Mouse (Mus musculus): ENCODE results near the gene Col18a1. TPM values are rescaled to one million over a fixed set of nuclear protein-coding genes. Genes with fewer than 3 reads are reported as not detected.

Gene Col18a1
- polyA plus RNA-seq, 1 experiment from 2014 or later, result 96.2 TPM

DNA sequence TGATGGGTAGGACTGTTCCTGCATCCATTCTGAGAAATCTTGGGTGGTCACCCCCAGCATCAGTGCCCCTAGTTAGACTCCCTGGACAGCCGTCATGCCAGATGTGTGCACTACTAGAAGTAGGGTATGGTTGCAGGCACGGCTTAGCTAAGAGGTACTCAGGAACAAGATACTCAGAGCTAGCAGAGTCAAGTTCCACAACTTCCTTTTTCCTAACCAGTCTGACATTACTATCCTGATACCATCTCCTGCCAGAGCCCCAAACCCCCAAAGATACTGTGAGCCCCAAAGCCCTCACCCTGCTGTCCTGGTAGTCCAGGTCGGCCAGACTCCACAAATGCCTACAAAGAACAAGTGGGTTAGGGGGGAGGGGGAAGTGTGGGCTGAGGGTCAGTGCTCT is 102.1 kb downstream of the Col18a1 start:
- H3K36me3 ChIP-seq (ENCODE audit: control insufficient read depth, insufficient read depth), result peaks cover 8% of the 10 kb centered on the region; the same call in 1 of the 2 replicates
- ATAC-seq (replicated peaks; ENCODE audit: extremely low read depth, insufficient read depth, low FRiP score), result no peak

DNA sequence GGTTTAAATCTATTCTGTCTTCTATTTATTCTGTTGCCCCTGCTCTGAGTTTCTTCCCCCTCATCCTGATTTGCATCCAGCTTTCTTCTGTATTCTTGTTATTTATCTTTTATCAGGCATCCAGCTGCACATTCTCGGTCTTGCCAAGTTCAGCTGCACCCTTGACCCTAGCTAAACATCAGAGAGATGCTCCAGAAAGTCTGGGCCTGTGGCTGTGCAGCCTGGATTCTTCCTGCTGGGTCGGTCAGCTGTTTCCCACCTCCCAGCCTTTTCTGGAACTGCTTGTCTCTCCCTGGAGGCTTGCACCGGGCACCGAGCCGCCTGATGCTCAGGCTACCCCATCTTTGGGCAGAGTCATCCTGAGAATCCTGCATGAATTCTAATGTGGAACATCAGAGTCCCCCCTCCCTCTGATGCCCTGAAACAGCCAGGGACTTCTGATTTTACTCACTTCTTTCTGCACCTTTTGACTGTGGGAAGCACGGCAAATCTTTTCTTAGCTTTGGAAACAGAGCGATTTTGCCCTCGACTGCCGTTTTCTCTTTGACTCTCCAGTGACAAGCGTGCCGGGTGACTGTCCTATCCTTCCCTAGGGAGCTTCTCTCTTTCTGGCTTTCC is 103.8 kb downstream of the Col18a1 start:
- peaks cover 11% of the 10 kb centered on the region; the same call in 1 of the 2 replicates for H3K36me3 ChIP-seq (ENCODE audit: control insufficient read depth, insufficient read depth)
- H3K4me1 ChIP-seq (ENCODE audit: control insufficient read depth, insufficient read depth, low read length), result no peaks in the 10 kb centered on the region
- H3K4me3 ChIP-seq (ENCODE audit: low read length), result no peak overlapping the region
- ATAC-seq (replicated peaks; ENCODE audit: extremely low read depth, insufficient read depth, low FRiP score), result no peak
- no peak overlapping the region for H3K9ac ChIP-seq (ENCODE audit: low read length)
- WGBS, result 69% methylated on average over 11 of the region's 11 CpGs
- H3K9me3 ChIP-seq (replicated peaks; ENCODE audit: control insufficient read depth, low read length), result no peaks in the 10 kb centered on the region
- no peaks in the 10 kb centered on the region for H3K27me3 ChIP-seq (ENCODE audit: control insufficient read depth, insufficient read depth, low read length)
- H3K4me2 ChIP-seq (ENCODE audit: low read depth, low read length), result no peak overlapping the region
- no peak overlapping the region for H3K27ac ChIP-seq (ENCODE audit: low read length)

More for the DNA sequence above, 102.1 kb downstream of the Col18a1 start:
- Histone ChIP-seq H3K9ac (ENCODE audit: low read length) (no peak overlapping the region), H3K4me1 (ENCODE audit: control insufficient read depth, insufficient read depth, low read length) (no peaks in the 10 kb centered on the region), H3K27ac (ENCODE audit: low read length) (no peak overlapping the region), H3K4me2 (ENCODE audit: low read depth, low read length) (no peak overlapping the region), H3K4me3 (ENCODE audit: low read length) (no peak overlapping the region), H3K27me3 (ENCODE audit: control insufficient read depth, insufficient read depth, low read length) (no peaks in the 10 kb centered on the region), H3K9me3 (replicated peaks; ENCODE audit: control insufficient read depth, low read length) (no peaks in the 10 kb centered on the region)
- WGBS, result 83% methylated on average over 3 of the region's 3 CpGs

DNA sequence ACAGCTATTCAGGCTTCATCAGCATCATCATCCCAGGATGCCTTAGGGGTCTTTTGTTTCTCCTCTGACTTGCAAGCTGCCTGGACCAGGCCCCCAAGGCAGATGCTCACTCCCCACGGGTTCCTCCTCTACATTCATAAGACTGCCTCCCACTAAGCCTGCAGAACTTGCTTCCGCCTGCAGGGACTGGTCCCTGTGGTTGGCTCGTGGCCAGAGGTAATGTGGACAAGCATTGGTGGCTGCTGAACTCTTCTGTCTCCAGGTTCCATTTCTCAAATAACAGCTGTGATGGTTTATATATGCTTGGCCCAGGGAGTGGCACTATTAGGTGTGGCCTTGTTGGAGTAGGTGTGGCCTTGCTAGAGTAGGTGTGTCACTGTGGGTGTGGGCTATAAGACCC is 104.9 kb downstream of the Col18a1 start:
- no peak for ATAC-seq (replicated peaks; ENCODE audit: extremely low read depth, insufficient read depth, low FRiP score)
- 59% methylated on average over 3 of the region's 3 CpGs for WGBS
- Histone ChIP-seq H3K36me3 (ENCODE audit: control insufficient read depth, insufficient read depth) (peaks cover 11% of the 10 kb centered on the region; the same call in 1 of the 2 replicates), H3K27ac (ENCODE audit: low read length) (no peak overlapping the region), H3K4me2 (ENCODE audit: low read depth, low read length) (no peak overlapping the region), H3K9me3 (replicated peaks; ENCODE audit: control insufficient read depth, low read length) (no peaks in the 10 kb centered on the region), H3K4me3 (ENCODE audit: low read length) (no peak overlapping the region), H3K9ac (ENCODE audit: low read length) (no peak overlapping the region), H3K27me3 (ENCODE audit: control insufficient read depth, insufficient read depth, low read length) (no peaks in the 10 kb centered on the region), H3K4me1 (ENCODE audit: control insufficient read depth, insufficient read depth, low read length) (no peaks in the 10 kb centered on the region)

GRCm38 (mm10) chr10:77056768-77057167 is 109.6 kb downstream of the Col18a1 start:
- H3K27ac ChIP-seq (ENCODE audit: low read length), result no peak overlapping the region
- H3K9me3 ChIP-seq (replicated peaks; ENCODE audit: control insufficient read depth, low read length), result no peaks in the 10 kb centered on the region
- H3K4me3 ChIP-seq (ENCODE audit: low read length), result no peak overlapping the region
- H3K4me1 ChIP-seq (ENCODE audit: control insufficient read depth, insufficient read depth, low read length), result no peaks in the 10 kb centered on the region
- no peak overlapping the region for H3K9ac ChIP-seq (ENCODE audit: low read length)
- no peaks in the 10 kb centered on the region for H3K27me3 ChIP-seq (ENCODE audit: control insufficient read depth, insufficient read depth, low read length)
- no peak for ATAC-seq (replicated peaks; ENCODE audit: extremely low read depth, insufficient read depth, low FRiP score)
- WGBS, result 65% methylated on average over 10 of the region's 10 CpGs
- H3K36me3 ChIP-seq (ENCODE audit: control insufficient read depth, insufficient read depth), result peaks cover 7% of the 10 kb centered on the region; the same call in 1 of the 2 replicates
- H3K4me2 ChIP-seq (ENCODE audit: low read depth, low read length), result no peak overlapping the region

- H3K4me1 ChIP-seq (ENCODE audit: control insufficient read depth, insufficient read depth, low read length), result no peaks in the 10 kb centered on the region
- no peak overlapping the region for H3K27ac ChIP-seq (ENCODE audit: low read length)
- H3K9me3 ChIP-seq (replicated peaks; ENCODE audit: control insufficient read depth, low read length), result no peaks in the 10 kb centered on the region
- no peak overlapping the region for H3K4me3 ChIP-seq (ENCODE audit: low read length)
- WGBS, result 82% methylated on average over 3 of the region's 3 CpGs
- ATAC-seq (replicated peaks; ENCODE audit: extremely low read depth, insufficient read depth, low FRiP score), result no peak
- H3K4me2 ChIP-seq (ENCODE audit: low read depth, low read length), result no peak overlapping the region
- H3K36me3 ChIP-seq (ENCODE audit: control insufficient read depth, insufficient read depth), result peaks cover 33% of the 10 kb centered on the region
- H3K9ac ChIP-seq (ENCODE audit: low read length), result no peak overlapping the region
- H3K27me3 ChIP-seq (ENCODE audit: control insufficient read depth, insufficient read depth, low read length), result no peaks in the 10 kb centered on the region
These were observed 117.7 kb downstream of the Col18a1 start for GRCm38 (mm10) chr10:77048606-77049005.

GRCm38 (mm10) chr10:77048196-77048595 is 118.2 kb downstream of the Col18a1 start:
- H3K4me2 ChIP-seq (ENCODE audit: low read depth, low read length), result no peak overlapping the region
- peaks cover 36% of the 10 kb centered on the region for H3K36me3 ChIP-seq (ENCODE audit: control insufficient read depth, insufficient read depth)
- no peak for ATAC-seq (replicated peaks; ENCODE audit: extremely low read depth, insufficient read depth, low FRiP score)
- H3K27ac ChIP-seq (ENCODE audit: low read length), result no peak overlapping the region
- no peaks in the 10 kb centered on the region for H3K4me1 ChIP-seq (ENCODE audit: control insufficient read depth, insufficient read depth, low read length)
- 77% methylated on average over 4 of the region's 4 CpGs for WGBS
- H3K9me3 ChIP-seq (replicated peaks; ENCODE audit: control insufficient read depth, low read length), result no peaks in the 10 kb centered on the region
- no peak overlapping the region for H3K4me3 ChIP-seq (ENCODE audit: low read length)
- no peak overlapping the region for H3K9ac ChIP-seq (ENCODE audit: low read length)
- no peaks in the 10 kb centered on the region for H3K27me3 ChIP-seq (ENCODE audit: control insufficient read depth, insufficient read depth, low read length)

GRCm38 (mm10) chr10:77038579-77039174 is 127.7 kb downstream of the Col18a1 start:
- ATAC-seq (replicated peaks; ENCODE audit: extremely low read depth, insufficient read depth, low FRiP score), result no peak
- no peaks in the 10 kb centered on the region for H3K9me3 ChIP-seq (replicated peaks; ENCODE audit: control insufficient read depth, low read length)
- H3K27ac ChIP-seq (ENCODE audit: low read length), result no peak overlapping the region
- peaks cover 20% of the 10 kb centered on the region for H3K36me3 ChIP-seq (ENCODE audit: control insufficient read depth, insufficient read depth)
- H3K4me2 ChIP-seq (ENCODE audit: low read depth, low read length), result no peak overlapping the region
- no peak overlapping the region for H3K4me3 ChIP-seq (ENCODE audit: low read length)
- H3K9ac ChIP-seq (ENCODE audit: low read length), result no peak overlapping the region
- peaks cover 7% of the 10 kb centered on the region; the same call in 1 of the 2 replicates for H3K4me1 ChIP-seq (ENCODE audit: control insufficient read depth, insufficient read depth, low read length)
- no peaks in the 10 kb centered on the region for H3K27me3 ChIP-seq (ENCODE audit: control insufficient read depth, insufficient read depth, low read length)
- 87% methylated on average over 8 of the region's 8 CpGs for WGBS

DNA sequence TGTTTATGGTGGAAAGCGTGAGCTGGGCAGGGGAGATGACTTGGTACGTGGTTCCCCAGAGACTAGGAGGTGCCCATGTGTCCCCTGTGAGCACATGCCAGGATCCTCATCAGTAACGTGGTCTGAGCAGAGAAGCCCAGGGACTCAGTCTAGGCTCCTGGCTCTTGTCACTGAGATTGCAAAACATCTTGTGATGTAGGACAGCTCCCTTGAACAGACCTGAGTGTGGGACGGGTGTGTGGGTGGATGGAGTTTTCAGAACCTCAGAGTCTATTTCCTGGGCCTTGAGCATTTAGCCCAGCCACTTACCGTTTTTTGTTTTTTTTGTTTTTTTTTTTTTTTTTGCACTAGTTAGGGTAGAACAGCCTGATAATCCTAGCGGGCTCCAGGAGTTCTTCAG is 130.9 kb downstream of the Col18a1 start:
- H3K9me3 ChIP-seq (replicated peaks; ENCODE audit: control insufficient read depth, low read length), result no peaks in the 10 kb centered on the region
- H3K27me3 ChIP-seq (ENCODE audit: control insufficient read depth, insufficient read depth, low read length), result no peaks in the 10 kb centered on the region; the same call in 1 of the 2 replicates
- no peak overlapping the region for H3K4me3 ChIP-seq (ENCODE audit: low read length)
- H3K4me2 ChIP-seq (ENCODE audit: low read depth, low read length), result no peak overlapping the region
- peaks cover 5% of the 10 kb centered on the region for H3K36me3 ChIP-seq (ENCODE audit: control insufficient read depth, insufficient read depth)
- no peak overlapping the region for H3K9ac ChIP-seq (ENCODE audit: low read length)
- H3K27ac ChIP-seq (ENCODE audit: low read length), result no peak overlapping the region
- no peak for ATAC-seq (replicated peaks; ENCODE audit: extremely low read depth, insufficient read depth, low FRiP score)
- H3K4me1 ChIP-seq (ENCODE audit: control insufficient read depth, insufficient read depth, low read length), result peaks cover 8% of the 10 kb centered on the region; the same call in 1 of the 2 replicates
- WGBS, result 67% methylated on average over 6 of the region's 6 CpGs

DNA sequence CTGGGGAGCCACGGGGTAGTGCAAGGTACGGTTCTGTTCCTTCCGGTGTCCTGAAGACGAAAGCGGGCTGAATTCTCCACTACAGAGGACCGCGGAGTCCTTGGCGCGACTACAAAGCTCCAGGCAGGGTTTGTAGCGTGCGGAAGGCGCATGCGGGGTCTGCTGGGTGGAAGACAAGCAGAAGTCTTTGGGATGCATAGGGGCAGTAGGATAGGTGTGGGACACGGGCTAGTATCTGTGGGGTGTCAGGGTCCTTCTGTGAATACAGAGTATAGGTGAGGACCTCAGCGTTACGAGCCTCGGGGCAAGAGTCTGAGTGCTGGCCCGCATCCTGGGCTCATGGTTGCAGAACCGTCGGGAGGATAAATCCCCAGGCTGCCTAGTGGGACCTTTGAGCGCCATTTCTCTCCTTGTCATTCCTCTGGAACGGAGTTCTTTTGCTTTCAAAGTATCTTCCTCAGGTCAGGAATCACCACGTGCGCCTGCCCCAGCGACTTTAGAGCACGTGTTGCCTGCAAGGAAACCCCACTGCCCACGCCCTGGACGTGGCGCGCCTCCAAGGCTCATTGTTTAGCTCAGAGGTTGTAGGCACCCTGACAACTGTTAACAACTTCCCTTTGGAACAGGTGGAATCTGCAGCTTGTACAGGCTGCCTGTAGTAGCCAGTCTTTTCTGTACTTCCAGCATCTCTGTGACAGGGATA is 132.9 kb downstream of the Col18a1 start:
- no peaks in the 10 kb centered on the region for H3K9me3 ChIP-seq (replicated peaks; ENCODE audit: control insufficient read depth, low read length)
- under 1% methylated on average over 30 of the region's 30 CpGs for WGBS
- peak; percentile 59 for ATAC-seq (replicated peaks; ENCODE audit: extremely low read depth, insufficient read depth, low FRiP score)
- peak overlapping the region; percentile 77 for H3K9ac ChIP-seq (ENCODE audit: low read length)
- H3K4me3 ChIP-seq (ENCODE audit: low read length), result peak overlapping the region; percentile 52
- H3K4me1 ChIP-seq (ENCODE audit: control insufficient read depth, insufficient read depth, low read length), result peaks cover 10% of the 10 kb centered on the region; the same call in 1 of the 2 replicates
- H3K36me3 ChIP-seq (ENCODE audit: control insufficient read depth, insufficient read depth), result no peaks in the 10 kb centered on the region
- H3K27me3 ChIP-seq (ENCODE audit: control insufficient read depth, insufficient read depth, low read length), result no peaks in the 10 kb centered on the region; the same call in 1 of the 2 replicates
- H3K27ac ChIP-seq (ENCODE audit: low read length), result no peak overlapping the region
- H3K4me2 ChIP-seq (ENCODE audit: low read depth, low read length), result peak overlapping the region; percentile 96

All from heart, embryonic 16.5 days (tissue).